Mouse (Mus musculus) naive thymus-derived CD4-positive, alpha-beta T cell, adult 2 months (primary cell): ENCODE data around the gene Epha2.
A peak's percentile ranks its signal among the peaks of the same experiment; 100 is the strongest.

Experiments used
- DNase-seq: peaks from one replicate; pipeline ENCODE4 v3.0.0-alpha.2; 2011; ENCODE audit warnings: low read depth

Gene Epha2

GRCm38 (mm10) chr4:141301116-141301553 is at the start of gene Epha2:
Epha2 (plus strand) TSS chr4:141301240.
- no peak for DNase-seq

GRCm38 (mm10) chr4:141252641-141253040 is 48.4 kb upstream of the Epha2 start:
- DNase-seq, result no peak

GRCm38 (mm10) chr4:141254234-141254633 is 46.8 kb upstream of the Epha2 start:
- no peak for DNase-seq

GRCm38 (mm10) chr4:141257440-141257839 is 43.6 kb upstream of the Epha2 start:
- peak; percentile 55 for DNase-seq

GRCm38 (mm10) chr4:141259413-141259812 is 41.6 kb upstream of the Epha2 start:
- no peak for DNase-seq

GRCm38 (mm10) chr4:141260007-141260723 is 40.9 kb upstream of the Epha2 start:
- no peak for DNase-seq

GRCm38 (mm10) chr4:141262906-141263637 is 38.0 kb upstream of the Epha2 start:
- no peak for DNase-seq

GRCm38 (mm10) chr4:141265979-141266637 is 34.9 kb upstream of the Epha2 start:
- peak; percentile 16 for DNase-seq

- no peak for DNase-seq
These were observed 33.8 kb upstream of the Epha2 start for GRCm38 (mm10) chr4:141267250-141267649.

- DNase-seq, result peak; percentile 71
These were observed 33.2 kb upstream of the Epha2 start for GRCm38 (mm10) chr4:141267837-141268236.

- peak; percentile 35 for DNase-seq
These were observed 32.7 kb upstream of the Epha2 start for GRCm38 (mm10) chr4:141268350-141268749.

- DNase-seq, result peak; percentile 17
These were observed 32.0 kb upstream of the Epha2 start for GRCm38 (mm10) chr4:141269080-141269479.

GRCm38 (mm10) chr4:141270201-141270940 is 30.7 kb upstream of the Epha2 start:
- DNase-seq, result no peak

- DNase-seq, result no peak
These were observed 29.8 kb upstream of the Epha2 start for GRCm38 (mm10) chr4:141271228-141271627.

GRCm38 (mm10) chr4:141271721-141272120 is 29.3 kb upstream of the Epha2 start:
- DNase-seq, result peak; percentile 17

GRCm38 (mm10) chr4:141272878-141273277 is 28.2 kb upstream of the Epha2 start:
- peak; percentile 79 for DNase-seq

- DNase-seq, result peak; percentile 88
These were observed 27.7 kb upstream of the Epha2 start for GRCm38 (mm10) chr4:141273296-141273695.

GRCm38 (mm10) chr4:141274485-141275341 is 26.3 kb upstream of the Epha2 start:
- no peak for DNase-seq

GRCm38 (mm10) chr4:141277157-141277556 is 23.9 kb upstream of the Epha2 start:
- DNase-seq, result no peak

- DNase-seq, result no peak
These were observed 22.9 kb upstream of the Epha2 start for GRCm38 (mm10) chr4:141278154-141278553.

- DNase-seq, result no peak
These were observed 21.7 kb upstream of the Epha2 start for GRCm38 (mm10) chr4:141279327-141279726.
